Mouse (Mus musculus) hindbrain, embryonic 16.5 days (tissue): ENCODE measurements around the gene Wdr77. TPM values are rescaled to one million over a fixed set of nuclear protein-coding genes. Genes with fewer than 3 reads are reported as not detected.
"Not testable (repeated sequence)": the region's sequence is repeated elsewhere in the genome, so short reads cannot be mapped to it uniquely, and the experiment has no call there.

Source experiments
- ATAC-seq: fragments of 200-750 bp; cut with Nextera tagmentation; 2 replicates; pipeline ENCODE4 v1.8.0; 2017; ENCODE audit warnings: moderate TSS enrichment, moderate library complexity
- H3K27ac ChIP-seq: fragments of 300-500 bp; sonication (generic); 2 replicates; pipeline ENCODE4 v1.5.1; 2014; ENCODE audit warnings: low read depth, mild to moderate bottlenecking, control low read depth, low read length, moderate library complexity
- H3K27me3 ChIP-seq: fragments of 300-500 bp; sonication (generic); replicated peaks from 2 replicates; pipeline ENCODE4 v1.6.1; 2014; ENCODE audit warnings: low read length; ENCODE audit not compliant: control insufficient read depth, insufficient read depth
- H3K36me3 ChIP-seq: fragments of 300-500 bp; sonication (generic); 2 replicates; pipeline ENCODE4 v1.6.1; 2014; ENCODE audit warnings: mild to moderate bottlenecking, low read length, moderate library complexity, mixed read lengths; ENCODE audit not compliant: control insufficient read depth, insufficient read depth
- H3K4me1 ChIP-seq: fragments of 300-500 bp; sonication (generic); 2 replicates; pipeline ENCODE4 v1.6.1; 2014; ENCODE audit warnings: low read depth, low read length; ENCODE audit not compliant: control insufficient read depth, insufficient read depth
- H3K4me2 ChIP-seq: fragments of 300-500 bp; sonication (generic); 2 replicates; pipeline ENCODE4 v1.6.1; 2014; ENCODE audit warnings: mild to moderate bottlenecking, low read length, control low read depth, moderate library complexity
- H3K4me3 ChIP-seq: fragments of 300-500 bp; sonication (generic); 2 replicates; pipeline ENCODE4 v1.5.1; 2014; ENCODE audit warnings: mild to moderate bottlenecking, low read length, control low read depth, moderate library complexity
- H3K9ac ChIP-seq: fragments of 300-500 bp; sonication (generic); 2 replicates; pipeline ENCODE4 v1.6.1; 2014; ENCODE audit warnings: low read depth, mild to moderate bottlenecking, control low read depth, low read length, moderate library complexity
- H3K9me3 ChIP-seq: fragments of 300-500 bp; sonication (generic); 2 replicates; pipeline ENCODE4 v1.6.1; 2014; ENCODE audit warnings: mild to moderate bottlenecking, low read length, moderate library complexity; ENCODE audit not compliant: control insufficient read depth
- WGBS: fragments of 180-500 bp; shearing (Covaris S2); extraction: QIAGEN DNeasy Blood & Tissue Kit; methylation state at CpG from one replicate; pipeline ENCODE4 v1.1.7; 2014; 5-methylcytosine and 5-hydroxymethylcytosine counted together
- polyA plus RNA-seq: library from polyadenylated mRNA; unstranded; fragments of >200 nt; fragmentation: Nextera tagmentation; extraction: Ambion mirVana; gene quantifications from 2 replicates; pipeline ENCODE4 v1.2.1, GENCODE M21; 2015

Gene Wdr77
- polyA plus RNA-seq, 1 experiment from 2014 or later: 85.1 TPM

- Histone ChIP-seq H3K4me3 (no peak overlapping the region), H3K27me3 (no peaks in the 10 kb centered on the region), H3K36me3 (peaks cover 25% of the 10 kb centered on the region), H3K27ac (no peak overlapping the region), H3K9ac (no peak overlapping the region), H3K9me3 (no peaks in the 10 kb centered on the region), H3K4me2 (no peak overlapping the region), H3K4me1 (no peaks in the 10 kb centered on the region)
- peak; percentile 46 for ATAC-seq
- WGBS: 81% methylated on average over 5 of the region's 5 CpGs
Observed at GRCm38 (mm10) chr3:105971831-105972446, 12.8 kb downstream of the Wdr77 start.

GRCm38 (mm10) chr3:105973411-105973810, 14.2 kb downstream of the Wdr77 start, which contains the start of gene Ovgp1:
Gene Ovgp1, plus strand, starts transcription at chr3:105973711.
- H3K9ac ChIP-seq: no peak within 1 kb of the TSS
- H3K9me3 ChIP-seq: no peaks in the 10 kb centered on the region
- H3K4me1 ChIP-seq: no peaks in the 10 kb centered on the region
- no peak within 1 kb of the TSS for H3K4me3 ChIP-seq
- no peaks in the 10 kb centered on the region for H3K27me3 ChIP-seq
- peaks cover 12% of the 10 kb centered on the region; the same call in 1 of the 2 replicates for H3K36me3 ChIP-seq
- 84% methylated on average over 3 of the region's 3 CpGs for WGBS
- no peak within 1 kb of the TSS for H3K27ac ChIP-seq
- no peak within 1 kb of the TSS for H3K4me2 ChIP-seq
- no peak for ATAC-seq

- no peak overlapping the region for H3K4me2 ChIP-seq
- no peaks in the 10 kb centered on the region for H3K27me3 ChIP-seq
- ATAC-seq: no peak
- H3K4me3 ChIP-seq: no peak overlapping the region
- H3K27ac ChIP-seq: no peak overlapping the region
- H3K9ac ChIP-seq: no peak overlapping the region
- no peaks in the 10 kb centered on the region for H3K9me3 ChIP-seq
- WGBS: 88% methylated on average over 2 of the region's 2 CpGs
- 0 out of 2 replicates have a peak, but pooled peaks cover 5% of the 10 kb centered on the region for H3K36me3 ChIP-seq
- H3K4me1 ChIP-seq: no peaks in the 10 kb centered on the region
Observed at GRCm38 (mm10) chr3:105974174-105974573, 15.0 kb downstream of the Wdr77 start.

GRCm38 (mm10) chr3:105989611-105990010, 30.4 kb downstream of the Wdr77 start:
- H3K4me1 ChIP-seq, H3K9me3 ChIP-seq, H3K4me3 ChIP-seq, H3K27me3 ChIP-seq, H3K4me2 ChIP-seq, H3K27ac ChIP-seq, H3K9ac ChIP-seq, H3K36me3 ChIP-seq, ATAC-seq: not testable (repeated sequence)
- WGBS: 37% methylated on average over 5 of the region's 5 CpGs

- 34% methylated on average over 4 of the region's 4 CpGs for WGBS
- no peaks in the 10 kb centered on the region for H3K36me3 ChIP-seq
- peak; percentile 60 for ATAC-seq
- no peaks in the 10 kb centered on the region for H3K9me3 ChIP-seq
- H3K4me1 ChIP-seq: no peaks in the 10 kb centered on the region
- no peak overlapping the region for H3K27ac ChIP-seq
- no peaks in the 10 kb centered on the region for H3K27me3 ChIP-seq
- no peak overlapping the region for H3K4me3 ChIP-seq
- H3K4me2 ChIP-seq: no peak overlapping the region
- no peak overlapping the region for H3K9ac ChIP-seq
Observed at GRCm38 (mm10) chr3:105991653-105992283, 32.6 kb downstream of the Wdr77 start.

GRCm38 (mm10) chr3:105994730-105995129, 35.6 kb downstream of the Wdr77 start:
- Histone ChIP-seq H3K9me3 (no peaks in the 10 kb centered on the region), H3K9ac (no peak overlapping the region), H3K27ac (no peak overlapping the region), H3K4me2 (no peak overlapping the region), H3K27me3 (no peaks in the 10 kb centered on the region), H3K4me1 (no peaks in the 10 kb centered on the region), H3K4me3 (no peak overlapping the region), H3K36me3 (no peaks in the 10 kb centered on the region)
- no peak for ATAC-seq
- WGBS: 77% methylated on average over 2 of the region's 2 CpGs

- H3K9me3 ChIP-seq: no peaks in the 10 kb centered on the region
- H3K36me3 ChIP-seq: no peaks in the 10 kb centered on the region
- peak overlapping the region; percentile 23; the same call in 1 of the 2 replicates for H3K9ac ChIP-seq
- H3K4me1 ChIP-seq: peaks cover 5% of the 10 kb centered on the region; the same call in 1 of the 2 replicates
- H3K27me3 ChIP-seq: no peaks in the 10 kb centered on the region
- ATAC-seq: peak; percentile 38
- peak overlapping the region; percentile 34 for H3K4me3 ChIP-seq
- H3K27ac ChIP-seq: no peak overlapping the region
- 22% methylated on average over 11 of the region's 11 CpGs for WGBS
- H3K4me2 ChIP-seq: peak overlapping the region; percentile 69
Observed at GRCm38 (mm10) chr3:106000707-106001375, 41.7 kb downstream of the Wdr77 start.

- H3K9ac ChIP-seq: peak overlapping the region; percentile 23; the same call in 1 of the 2 replicates
- peak; percentile 98 for ATAC-seq
- peaks cover 5% of the 10 kb centered on the region; the same call in 1 of the 2 replicates for H3K4me1 ChIP-seq
- peak overlapping the region; percentile 34 for H3K4me3 ChIP-seq
- H3K27me3 ChIP-seq: no peaks in the 10 kb centered on the region
- H3K4me2 ChIP-seq: peak overlapping the region; percentile 69
- H3K27ac ChIP-seq: no peak overlapping the region
- H3K36me3 ChIP-seq: no peaks in the 10 kb centered on the region
- H3K9me3 ChIP-seq: no peaks in the 10 kb centered on the region
- WGBS: 20% methylated on average over 17 of the region's 17 CpGs
Observed at GRCm38 (mm10) chr3:106001416-106002370, 42.5 kb downstream of the Wdr77 start.
